Mouse (Mus musculus) heart, postnatal 25 days (tissue): ENCODE measurements at regions not wholly inside any gene's neighbourhood (a gene's known extent, or its start where the extent isn't known, plus 50 kb on each side); places are given as distances from the start of the nearest gene placed in this dataset.
"Not testable (repeated sequence)": the region's sequence is repeated elsewhere in the genome, so short reads cannot be mapped to it uniquely, and the experiment has no call there.

Experiments
- DNase-seq: peaks from one replicate; pipeline ENCODE4 v3.0.0; 2022; ENCODE audit warnings: low spot score
- intact Hi-C: fragments of 180-260 bp; cut with DNase I; formaldehyde crosslinking; loops from one replicate; pipeline ENCODE4 v1.15.1; 2025

GRCm38 (mm10) chr14:112534971-112535370 is 779.4 kb upstream of the Tpm3-rs7 start:
- DNase-seq, intact Hi-C loops: not testable (repeated sequence)

- intact Hi-C loops = no loop called here
- no peak for DNase-seq
Measured at GRCm38 (mm10) chr14:112535914-112536313, 778.5 kb upstream of the Tpm3-rs7 start.

- intact Hi-C loops = no loop called here
- no peak for DNase-seq
Measured at GRCm38 (mm10) chr14:112542261-112542660, 772.1 kb upstream of the Tpm3-rs7 start.

- no peak for DNase-seq
- intact Hi-C loops = no loop called here
Measured at GRCm38 (mm10) chr14:112548798-112549197, 765.6 kb upstream of the Tpm3-rs7 start.

GRCm38 (mm10) chr14:112562246-112562645 is 752.2 kb upstream of the Tpm3-rs7 start:
- no peak for DNase-seq
- intact Hi-C loops = no loop called here

- intact Hi-C loops = loop anchor here (1.0 kb wide), 1 partner anchor 10 kb away; no protein-coding TSS in a partner anchor
- DNase-seq = no peak
Measured at GRCm38 (mm10) chr14:112594715-112595114, 719.7 kb upstream of the Tpm3-rs7 start.

GRCm38 (mm10) chr14:112620701-112621100 is 693.7 kb upstream of the Tpm3-rs7 start:
- intact Hi-C loops = no loop called here
- DNase-seq = no peak

- DNase-seq = no peak
- intact Hi-C loops = no loop called here
Measured at GRCm38 (mm10) chr14:112657634-112658033, 656.8 kb upstream of the Tpm3-rs7 start.

- DNase-seq = no peak
- intact Hi-C loops = no loop called here
Measured at GRCm38 (mm10) chr14:112659819-112660218, 654.6 kb upstream of the Tpm3-rs7 start.

GRCm38 (mm10) chr14:112680684-112681083 is 633.7 kb upstream of the Tpm3-rs7 start:
- no peak for DNase-seq
- intact Hi-C loops = no loop called here

- no peak for DNase-seq
- intact Hi-C loops = no loop called here
Measured at GRCm38 (mm10) chr14:112686037-112686436, 628.4 kb upstream of the Tpm3-rs7 start.

GRCm38 (mm10) chr14:112719513-112719912 is 594.9 kb upstream of the Tpm3-rs7 start:
- no peak for DNase-seq
- intact Hi-C loops = no loop called here
